Mouse (Mus musculus): Measurements from ENCODE around the gene Zbtb40.

Gene Zbtb40

GRCm38 (mm10) chr4:137048550-137049032 lies at the start of gene Zbtb40:
TSS of gene Zbtb40 (minus strand) at chr4:137048801.
- DNase-seq = peak; percentile 81 to 87

GRCm38 (mm10) chr4:137097984-137098327 lies 49.4 kb upstream of the Zbtb40 start:
- no peak for DNase-seq

- no peak for DNase-seq
Observed at GRCm38 (mm10) chr4:137097246-137097983, 48.8 kb upstream of the Zbtb40 start.

- DNase-seq = no peak
Observed at GRCm38 (mm10) chr4:137096353-137096752, 47.8 kb upstream of the Zbtb40 start.

- no peak for DNase-seq
Observed at GRCm38 (mm10) chr4:137085083-137085810, 36.6 kb upstream of the Zbtb40 start.

GRCm38 (mm10) chr4:137082866-137083265 lies 34.3 kb upstream of the Zbtb40 start:
- no peak for DNase-seq

- no peak for DNase-seq
Observed at GRCm38 (mm10) chr4:137081401-137081800, 32.8 kb upstream of the Zbtb40 start.

GRCm38 (mm10) chr4:137077216-137077615 lies 28.6 kb upstream of the Zbtb40 start:
- no peak for DNase-seq

GRCm38 (mm10) chr4:137071204-137071603 lies 22.6 kb upstream of the Zbtb40 start:
- no peak for DNase-seq

- DNase-seq = peak in 1 of 2 experiments; percentile 18
Observed at GRCm38 (mm10) chr4:137068491-137068890, 19.9 kb upstream of the Zbtb40 start.

- DNase-seq = no peak
Observed at GRCm38 (mm10) chr4:137065846-137066245, 17.2 kb upstream of the Zbtb40 start.

- DNase-seq = no peak
Observed at GRCm38 (mm10) chr4:137054932-137055331, 6.3 kb upstream of the Zbtb40 start.

- DNase-seq = no peak
Observed at GRCm38 (mm10) chr4:137053810-137054209, 5.2 kb upstream of the Zbtb40 start.

GRCm38 (mm10) chr4:137047840-137048549 lies 606 bp downstream of the Zbtb40 start:
- DNase-seq = no peak

GRCm38 (mm10) chr4:137046110-137046509 lies 2.5 kb downstream of the Zbtb40 start:
- DNase-seq = no peak

- DNase-seq = no peak
Observed at GRCm38 (mm10) chr4:137044516-137044915, 4.1 kb downstream of the Zbtb40 start.

GRCm38 (mm10) chr4:137043799-137044198 lies 4.8 kb downstream of the Zbtb40 start:
- no peak for DNase-seq

- DNase-seq = no peak
Observed at GRCm38 (mm10) chr4:137042039-137042438, 6.6 kb downstream of the Zbtb40 start.

- DNase-seq = no peak
Observed at GRCm38 (mm10) chr4:137041161-137041621, 7.4 kb downstream of the Zbtb40 start.

- no peak for DNase-seq
Observed at GRCm38 (mm10) chr4:137039441-137039840, 9.2 kb downstream of the Zbtb40 start.

- DNase-seq = no peak
Observed at GRCm38 (mm10) chr4:137038501-137038900, 10.1 kb downstream of the Zbtb40 start.

- DNase-seq = no peak
Observed at GRCm38 (mm10) chr4:137038096-137038495, 10.5 kb downstream of the Zbtb40 start.
